Comparison of ENCODE assay signal across 9 mouse cellular contexts in the genomic region with DNA sequence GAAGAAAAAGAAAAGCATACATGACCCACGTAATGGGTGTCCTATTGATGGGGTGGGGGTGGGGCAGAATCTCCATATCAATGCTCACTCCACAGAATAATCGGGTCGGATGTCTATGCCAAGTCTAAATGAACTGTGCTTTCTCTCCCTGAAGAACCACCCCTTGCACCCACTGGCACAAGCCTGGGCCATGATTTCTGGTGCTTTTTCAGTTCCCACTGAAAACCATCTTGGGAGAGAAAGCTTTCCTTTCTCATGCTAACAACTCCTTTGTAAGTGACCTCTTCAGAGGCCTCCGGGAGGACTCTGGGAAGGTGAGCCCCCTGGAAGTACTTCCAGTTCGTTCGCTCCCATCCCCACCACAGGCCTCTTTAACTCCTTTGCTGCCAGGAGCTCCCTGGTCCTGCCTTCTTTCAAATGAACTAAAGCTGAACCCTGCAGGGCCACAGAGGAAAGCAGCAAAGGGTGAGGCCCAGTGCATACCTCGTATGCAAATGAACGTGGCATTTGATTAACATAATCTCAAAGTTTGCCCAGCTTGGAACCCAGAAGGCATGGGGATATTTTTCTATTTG.
DNase-seq lines count a peak whose midpoint lies in the region; ATAC-seq and TF ChIP-seq lines count a peak whose summit lies in the region.
"Had no signal": no experiment of that assay in that cellular context is flagged by ENCODE, and none has a peak within 500 bp of the region (broad histone marks: within the 10 kb centered on the region; RNA-seq: fewer than 3 reads in every experiment).

No protein-coding gene starts in this region.

- intact Hi-C loops in heart, postnatal 25 days (cut with DNase I), result no loop called here

- WGBS in heart, embryonic 15.5 days, result 14% methylated on average over 8 of the region's 8 CpGs
- 18% methylated on average over 8 of the region's 8 CpGs for WGBS in heart, postnatal 0 days
- under 1% methylated on average over 8 of the region's 8 CpGs for WGBS in midbrain, embryonic 13.5 days

- no peak overlapping the region for H3K4me3 ChIP-seq in heart, embryonic 15.5 days
- no peak overlapping the region for H3K4me3 ChIP-seq in heart, postnatal 0 days (ENCODE audit: low read depth, low read length)
- H3K4me3 ChIP-seq in midbrain, embryonic 13.5 days (replicated peaks), result no peak overlapping the region

- no peaks in the 10 kb centered on the region for H3K27me3 ChIP-seq in heart, embryonic 15.5 days
- H3K27me3 ChIP-seq in heart, postnatal 0 days (ENCODE audit: control insufficient read depth, insufficient read depth, low read length), result no peaks in the 10 kb centered on the region
- H3K27me3 ChIP-seq in midbrain, embryonic 13.5 days, result no peaks in the 10 kb centered on the region

- TF ChIP-seq CTCF in heart, postnatal 0 days (IDR thresholded peaks at IDR 0.05; ENCODE audit: low read depth), result no peak

- no peak for TF ChIP-seq EP300 in heart, postnatal 0 days (IDR thresholded peaks at IDR 0.05; ENCODE audit: low read depth)

- H3K9me3 ChIP-seq in heart, embryonic 15.5 days (replicated peaks), result no peaks in the 10 kb centered on the region
- H3K9me3 ChIP-seq in heart, postnatal 0 days (replicated peaks; ENCODE audit: control insufficient read depth, low read length), result no peaks in the 10 kb centered on the region
- no peaks in the 10 kb centered on the region for H3K9me3 ChIP-seq in midbrain, embryonic 13.5 days
- H3K9me3 ChIP-seq: G1E had no signal

- H3K4me2 ChIP-seq in heart, embryonic 15.5 days, result peak overlapping the region; percentile 37; the same call in 1 of the 2 replicates
- H3K4me2 ChIP-seq in heart, postnatal 0 days (ENCODE audit: low read depth, low read length), result peak overlapping the region; percentile 32; the same call in 1 of the 2 replicates
- H3K4me2 ChIP-seq in midbrain, embryonic 13.5 days (replicated peaks), result peak overlapping the region; percentile 45

- ATAC-seq in heart, embryonic 15.5 days (replicated peaks; ENCODE audit: insufficient number of reproducible peaks, insufficient read depth, low FRiP score, low read depth), result no peak
- ATAC-seq in heart, postnatal 0 days (ENCODE audit: insufficient read depth, low read depth), result no peak
- peak; percentile 72 for ATAC-seq in midbrain, embryonic 13.5 days
- ATAC-seq in monocyte, adult 5-6 weeks (replicated peaks; ENCODE audit: insufficient number of reproducible peaks, low FRiP score, low TSS enrichment, poor library complexity, severe bottlenecking), result no peak

- no peak overlapping the region; the same call in 1 of the 2 replicates for H3K9ac ChIP-seq in heart, embryonic 15.5 days
- 0 out of 2 replicates have a peak overlapping the region, but pooled peaks have one; percentile 11 for H3K9ac ChIP-seq in heart, postnatal 0 days (replicated peaks; ENCODE audit: low read depth, low read length)
- H3K9ac ChIP-seq in midbrain, embryonic 13.5 days (replicated peaks), result peak overlapping the region; percentile 56

- DNase-seq in heart, postnatal 25 days (ENCODE audit: low spot score), result no peak
- DNase-seq in R1 (ENCODE audit: low read depth, low spot score), result peak; percentile 94
- no peak for DNase-seq in heart, postnatal 0 days (ENCODE audit: low spot score)
- DNase-seq in thymus, adult 18-20 months, result no peak
- DNase-seq in B cell, adult 2 months, result no peak

- H3K4me1 ChIP-seq in heart, embryonic 15.5 days (replicated peaks), result peaks cover 76% of the 10 kb centered on the region
- H3K4me1 ChIP-seq in heart, postnatal 0 days (ENCODE audit: control insufficient read depth, insufficient read depth), result peaks cover 64% of the 10 kb centered on the region
- peaks cover 100% of the 10 kb centered on the region for H3K4me1 ChIP-seq in midbrain, embryonic 13.5 days (replicated peaks)

- H3K27ac ChIP-seq in heart, embryonic 15.5 days, result peak overlapping the region; percentile 75
- peak overlapping the region; percentile 82 for H3K27ac ChIP-seq in heart, postnatal 0 days (ENCODE audit: low read depth)
- H3K27ac ChIP-seq in midbrain, embryonic 13.5 days, result peak overlapping the region; percentile 95

- H3K36me3 ChIP-seq in heart, embryonic 15.5 days, result no peaks in the 10 kb centered on the region
- H3K36me3 ChIP-seq in heart, postnatal 0 days (replicated peaks; ENCODE audit: control insufficient read depth, insufficient read depth, low read length), result 0 out of 2 replicates have a peak, but pooled peaks cover 3% of the 10 kb centered on the region
- no peaks in the 10 kb centered on the region for H3K36me3 ChIP-seq in midbrain, embryonic 13.5 days
